Mouse (Mus musculus) R1 (cell line): ENCODE data around the gene Nt5dc2.

Experiments used
- DNase-seq: peaks from one replicate; pipeline ENCODE4 v3.0.0-alpha.2; 2018; ENCODE audit warnings: low read depth, low spot score

Gene Nt5dc2

DNA sequence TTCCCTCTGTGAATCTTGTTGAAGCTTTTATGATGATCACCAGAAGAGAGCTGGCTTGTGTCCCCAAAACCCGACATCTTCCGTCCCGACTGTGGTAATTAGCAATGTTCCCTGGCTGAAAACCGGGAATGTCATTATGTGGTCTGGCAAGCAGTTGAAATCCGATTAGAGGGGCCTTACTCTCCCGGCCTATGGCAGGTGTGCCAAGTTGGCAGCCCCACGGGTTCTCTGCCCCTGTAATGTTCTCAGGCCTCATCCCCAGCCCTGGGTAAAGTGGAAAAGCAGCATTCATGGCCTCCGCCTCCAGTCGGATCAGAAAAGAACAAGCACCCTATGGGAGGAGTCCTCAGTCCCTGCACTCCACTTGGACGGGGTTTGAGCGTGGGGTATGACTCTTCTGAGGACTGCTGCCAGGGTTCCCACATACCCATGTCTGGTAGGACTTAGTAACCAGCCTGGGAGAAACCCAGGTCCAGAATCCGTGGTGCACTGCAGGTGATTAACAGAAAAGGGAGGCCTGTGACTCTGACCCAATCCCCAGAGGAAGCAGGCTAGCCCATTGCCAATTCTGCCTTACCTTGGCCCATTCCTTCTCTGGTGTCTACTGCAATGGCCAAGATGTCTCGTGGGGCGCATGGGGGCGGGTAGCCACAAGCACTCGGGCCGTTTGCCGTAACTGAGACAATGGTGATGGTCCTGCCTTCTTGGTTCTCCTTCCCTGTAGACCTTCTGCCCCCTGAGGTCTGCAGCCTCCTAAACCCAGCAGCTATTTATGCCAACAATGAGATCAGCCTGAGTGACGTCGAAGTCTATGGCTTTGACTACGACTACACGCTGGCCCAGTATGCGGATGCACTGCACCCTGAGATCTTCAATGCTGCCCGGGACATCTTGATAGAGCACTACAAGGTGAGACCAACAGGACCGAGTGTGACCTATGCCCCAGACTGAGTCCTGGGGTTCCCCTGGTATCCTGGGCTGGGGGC lies 3.5 kb downstream of the Nt5dc2 start:
- no peak for DNase-seq

DNA sequence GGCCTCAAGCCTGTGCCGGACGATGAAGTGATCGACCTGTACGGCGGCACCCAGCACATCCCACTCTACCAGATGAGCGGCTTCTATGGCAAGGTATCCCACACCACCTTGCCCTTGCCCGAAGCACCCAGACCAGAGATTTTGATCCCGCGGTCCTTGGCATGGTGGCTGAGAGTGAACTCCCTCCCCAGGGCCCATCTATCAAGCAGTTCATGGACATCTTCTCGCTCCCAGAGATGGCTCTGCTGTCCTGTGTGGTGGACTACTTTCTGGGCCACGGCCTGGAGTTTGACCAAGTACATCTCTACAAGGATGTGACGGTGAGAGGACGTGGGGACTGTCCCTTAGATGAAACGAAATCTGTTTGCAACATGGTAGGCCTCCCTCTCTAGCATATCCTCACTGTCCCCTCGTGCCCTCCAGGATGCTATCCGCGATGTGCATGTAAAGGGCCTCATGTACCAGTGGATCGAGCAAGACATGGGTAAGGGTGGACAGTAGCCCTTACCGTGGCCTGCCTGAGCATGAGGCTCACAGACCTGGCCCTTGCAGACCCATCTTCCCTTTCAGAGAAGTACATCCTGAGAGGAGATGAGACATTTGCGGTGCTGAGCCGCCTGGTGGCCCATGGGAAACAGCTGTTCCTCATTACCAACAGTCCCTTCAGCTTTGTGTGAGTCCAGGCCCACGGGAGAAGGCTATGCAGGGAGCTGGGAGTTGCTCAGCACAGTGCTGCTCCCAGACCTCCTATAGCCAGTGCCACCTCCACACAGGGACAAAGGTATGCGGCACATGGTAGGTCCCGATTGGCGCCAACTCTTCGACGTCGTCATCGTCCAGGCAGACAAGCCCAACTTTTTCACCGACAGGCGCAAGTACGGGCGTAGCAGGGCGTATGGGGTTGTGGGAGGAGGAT lies 4.9 kb downstream of the Nt5dc2 start:
- DNase-seq = no peak

DNA sequence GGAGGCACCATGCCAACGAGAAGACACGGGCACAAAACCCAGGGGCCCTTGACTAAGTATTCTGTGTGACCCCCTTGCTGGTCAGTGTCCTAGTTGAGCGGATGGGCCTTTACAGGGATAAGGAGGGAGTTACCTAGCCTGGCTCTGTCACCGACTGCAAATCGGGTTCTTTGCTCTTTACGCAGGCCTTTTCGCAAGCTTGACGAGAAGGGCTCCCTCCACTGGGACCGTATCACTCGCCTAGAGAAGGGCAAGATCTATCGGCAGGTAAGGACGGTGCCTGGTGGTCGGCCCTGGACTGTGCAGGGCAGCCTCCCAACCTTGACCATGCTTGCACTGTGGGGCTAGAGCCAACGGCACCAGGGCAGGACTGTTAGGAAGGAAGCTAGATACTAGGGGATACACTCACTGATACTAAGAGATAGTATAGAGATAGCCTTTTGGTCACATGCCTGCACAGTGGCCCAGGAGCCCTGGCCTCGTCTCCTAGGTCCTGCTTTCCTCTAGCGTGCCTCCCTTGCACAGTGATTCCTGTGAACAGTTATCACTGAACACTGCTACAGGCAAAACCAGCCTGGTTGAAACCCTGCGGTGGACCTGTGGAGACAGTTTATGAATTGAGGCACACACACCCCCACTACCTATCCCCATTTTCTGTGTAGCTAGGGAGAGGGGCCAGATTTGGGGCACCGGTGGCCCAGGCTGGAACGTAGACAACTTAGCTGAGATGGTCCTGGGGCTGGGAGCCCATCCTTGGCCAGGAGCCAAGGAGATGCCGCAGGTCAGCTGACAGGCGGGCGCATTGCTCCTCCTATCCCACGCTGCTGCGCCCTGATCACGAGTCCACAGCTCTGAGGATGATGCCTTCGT lies 5.8 kb downstream of the Nt5dc2 start:
- no peak for DNase-seq

DNA sequence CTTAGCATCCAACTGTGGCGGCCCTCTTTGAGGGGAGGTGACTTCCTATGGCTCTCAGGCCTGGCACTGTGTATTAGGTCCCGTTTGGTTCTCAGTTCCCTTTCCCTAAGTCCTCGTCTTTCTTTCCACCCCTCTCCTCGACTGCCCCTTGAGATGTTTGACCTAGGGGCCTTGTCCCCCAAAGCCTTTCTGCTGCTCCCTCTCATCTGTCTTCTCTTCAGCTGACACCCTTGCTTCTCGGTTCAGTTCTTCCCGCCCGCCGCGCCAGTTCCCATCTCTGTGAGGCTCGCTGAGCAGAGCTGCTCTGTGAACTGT lies 6.4 kb downstream of the Nt5dc2 start:
- DNase-seq = no peak

DNA sequence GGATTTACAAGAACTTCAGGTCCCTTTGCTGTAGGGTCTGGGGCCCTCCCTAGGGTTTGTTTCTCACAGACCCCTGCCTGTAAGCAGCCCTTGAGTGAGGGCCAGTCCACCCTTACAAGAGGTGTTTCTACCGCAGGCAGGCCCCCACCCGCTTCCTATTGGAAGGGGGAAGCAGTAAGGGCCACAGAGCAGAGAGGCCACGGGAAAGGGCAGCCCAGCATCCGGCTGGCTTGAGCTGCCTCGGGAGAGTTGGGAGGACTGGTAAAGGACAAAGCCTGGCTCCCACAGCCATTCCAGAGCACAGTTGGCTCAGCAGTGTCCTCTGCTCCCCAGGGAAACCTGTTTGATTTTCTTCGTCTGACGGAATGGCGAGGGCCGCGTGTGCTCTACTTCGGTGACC lies 6.9 kb downstream of the Nt5dc2 start:
- DNase-seq = no peak

DNA sequence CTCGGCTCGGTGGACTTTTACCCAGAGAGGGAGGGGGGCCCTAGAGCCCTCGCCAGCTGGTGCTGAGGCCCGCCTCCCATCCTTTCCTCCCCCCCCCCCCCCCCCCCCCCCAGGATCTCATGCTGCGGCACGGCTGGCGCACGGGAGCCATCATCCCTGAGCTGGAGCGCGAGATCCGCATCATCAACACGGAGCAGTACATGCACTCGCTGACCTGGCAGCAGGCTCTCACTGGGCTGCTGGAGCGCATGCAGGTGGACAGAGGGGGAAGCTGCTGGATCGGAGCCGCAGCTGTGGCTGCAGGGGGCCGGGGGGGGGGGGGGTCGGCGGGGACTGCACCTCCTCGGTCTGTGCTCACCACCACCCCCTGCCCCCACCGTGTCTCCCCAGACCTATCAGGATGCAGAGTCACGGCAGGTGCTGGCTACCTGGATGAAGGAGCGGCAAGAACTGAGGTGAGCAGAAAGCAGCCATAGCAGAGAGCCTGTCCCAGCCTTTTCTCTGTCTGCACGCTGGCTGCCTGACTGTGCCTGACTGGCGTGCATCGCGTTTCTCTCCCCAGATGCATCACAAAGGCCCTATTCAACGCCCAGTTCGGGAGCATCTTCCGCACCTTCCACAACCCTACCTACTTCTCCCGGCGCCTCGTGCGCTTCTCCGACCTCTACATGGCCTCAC lies 7.5 kb downstream of the Nt5dc2 start:
- peak; percentile 85 for DNase-seq

DNA sequence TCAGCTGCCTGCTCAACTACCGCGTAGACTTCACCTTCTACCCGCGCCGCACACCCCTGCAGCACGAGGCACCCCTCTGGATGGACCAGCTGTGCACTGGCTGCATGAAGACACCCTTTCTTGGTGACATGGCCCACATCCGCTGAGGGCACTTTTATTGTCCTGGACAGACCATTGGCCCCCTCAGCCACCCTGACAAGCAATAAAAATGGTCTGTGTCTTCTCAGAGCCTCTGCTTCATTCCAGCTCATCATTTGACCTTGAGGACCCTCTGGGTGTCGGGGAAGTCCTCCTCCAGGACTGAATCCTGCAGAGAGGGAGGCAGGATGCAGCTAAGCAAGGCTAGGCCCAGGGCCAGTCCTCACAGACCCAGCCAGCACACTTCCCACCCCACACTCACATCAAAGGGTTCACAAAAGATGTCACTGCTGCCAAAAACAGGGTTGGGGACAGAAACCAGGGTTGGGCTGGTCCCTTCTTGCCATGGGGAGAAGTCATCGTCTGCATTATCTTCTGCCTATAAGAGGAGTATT lies 8.1 kb downstream of the Nt5dc2 start:
- peak; percentile 16 for DNase-seq

DNA sequence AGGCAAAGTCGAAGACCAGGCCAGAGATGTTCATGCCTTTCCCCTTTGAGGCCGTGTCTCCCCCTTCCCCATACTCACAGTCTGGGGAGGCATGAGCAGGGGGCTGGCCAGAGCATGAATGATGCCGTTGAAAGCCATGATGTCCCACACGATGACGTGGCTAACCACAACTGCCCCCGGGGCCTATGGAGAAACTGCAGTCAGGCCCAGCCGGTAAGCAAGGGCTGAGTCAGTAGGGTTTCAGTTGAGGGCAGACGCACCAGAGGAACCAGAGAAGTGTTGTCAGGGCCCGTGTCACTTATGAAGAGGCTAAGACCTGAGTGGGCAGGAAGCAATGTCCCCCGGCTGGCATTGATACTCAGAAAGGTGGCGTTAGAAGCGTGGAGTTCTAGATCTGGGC lies 8.8 kb downstream of the Nt5dc2 start:
- DNase-seq = no peak

DNA sequence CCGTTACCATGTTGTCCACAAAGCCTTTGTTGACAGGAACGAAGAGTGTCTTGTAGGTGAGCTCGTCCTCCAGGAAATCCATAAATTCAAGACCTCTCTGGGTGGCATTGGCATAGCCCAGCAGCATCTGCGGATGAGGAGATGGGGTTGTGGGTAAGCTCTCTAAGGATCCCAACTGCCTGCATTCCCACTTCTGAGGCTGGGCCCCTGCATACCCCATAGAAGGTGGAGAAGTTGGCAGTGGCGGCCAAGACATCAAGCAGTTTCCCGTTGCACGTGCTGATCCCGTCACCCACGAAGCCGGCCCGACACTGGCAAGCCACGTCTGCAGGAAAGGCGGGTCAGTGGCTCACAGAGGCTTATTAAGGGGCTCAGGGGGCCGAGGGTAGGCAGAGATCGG lies 9.3 kb downstream of the Nt5dc2 start:
- no peak for DNase-seq

DNA sequence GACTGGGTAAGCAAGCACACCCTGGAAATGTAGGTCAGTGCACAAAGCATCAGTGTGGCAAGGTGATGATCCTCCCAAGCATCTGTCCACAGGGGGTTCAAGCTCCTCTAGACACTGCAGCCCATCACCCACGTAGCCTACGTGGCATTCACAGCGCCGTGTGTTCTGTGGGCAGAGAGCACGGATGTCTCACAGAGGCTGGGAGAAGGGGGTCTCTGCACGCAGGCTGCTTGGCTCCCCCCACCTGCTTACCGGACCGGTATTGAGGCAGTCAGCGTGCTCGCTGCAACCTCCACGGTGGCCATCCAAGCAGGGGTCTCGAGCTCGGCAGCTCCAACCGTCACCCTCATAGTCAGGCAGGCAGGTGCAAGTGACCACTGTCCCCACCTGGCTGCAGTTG lies 10.2 kb downstream of the Nt5dc2 start:
- DNase-seq = no peak

DNA sequence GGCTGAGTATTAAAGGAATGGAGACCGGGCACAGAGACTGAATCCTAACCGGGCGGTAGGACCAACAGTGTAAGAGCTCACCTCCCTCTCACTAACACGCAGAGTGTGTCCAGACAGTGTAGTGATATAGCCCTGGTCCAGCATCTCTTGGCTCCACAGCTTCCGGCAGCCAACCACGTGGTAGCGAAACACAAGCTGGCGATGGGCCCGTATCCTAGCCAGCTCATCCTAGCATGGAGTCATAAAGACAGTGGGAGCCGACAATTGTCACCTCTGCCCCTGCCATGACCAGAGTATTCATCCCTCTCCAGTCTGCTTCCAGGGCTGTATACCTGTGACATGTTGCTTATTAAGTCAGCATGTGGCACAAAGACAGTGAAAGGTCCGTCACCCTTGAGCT lies 14.8 kb downstream of the Nt5dc2 start:
- no peak for DNase-seq

DNA sequence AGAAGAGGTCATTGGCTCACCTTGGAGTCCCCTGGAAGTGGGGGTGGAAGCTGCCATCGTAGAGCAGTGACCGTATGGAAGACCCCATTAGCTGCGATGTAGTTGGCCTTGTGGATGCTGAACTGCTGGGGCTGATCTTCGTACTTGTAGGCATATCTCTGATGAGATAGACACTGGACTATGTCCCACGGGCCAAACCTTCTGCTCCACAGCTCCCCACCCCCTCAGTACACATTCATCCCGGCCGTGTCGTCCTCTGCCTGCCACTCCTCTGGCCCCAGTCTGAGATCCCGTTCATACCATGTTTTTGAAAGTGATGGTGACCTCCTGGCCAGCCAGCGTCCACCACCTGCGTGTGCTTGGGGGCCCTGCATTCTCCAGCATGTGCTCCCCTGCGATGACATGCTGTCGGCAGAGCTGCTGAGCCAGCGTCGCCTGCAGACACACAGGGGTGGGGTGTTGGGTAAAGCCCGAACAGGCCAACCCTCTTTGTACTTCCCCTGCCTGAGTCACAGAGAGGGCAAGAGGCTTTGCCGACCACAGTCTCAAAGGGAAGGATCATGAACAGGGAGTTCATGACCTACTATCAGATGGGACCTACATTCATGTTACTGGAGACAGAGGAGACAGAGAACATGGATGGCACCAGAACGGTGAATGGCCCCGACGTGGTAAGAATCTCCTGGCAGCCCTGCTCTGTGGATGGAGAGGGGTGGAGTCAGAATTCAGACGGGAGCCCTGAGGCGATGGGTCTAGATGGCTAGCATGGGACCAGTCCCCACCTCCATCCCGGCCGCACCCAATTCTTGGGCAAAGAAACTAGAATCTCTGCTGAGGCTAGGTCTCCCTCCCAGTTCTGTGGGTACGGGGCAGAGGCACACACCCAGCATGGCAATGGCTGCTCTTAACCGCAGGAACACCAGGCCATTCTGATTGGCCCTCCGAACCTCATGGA lies 29.6 kb downstream of the Nt5dc2 start:
- DNase-seq = no peak

DNA sequence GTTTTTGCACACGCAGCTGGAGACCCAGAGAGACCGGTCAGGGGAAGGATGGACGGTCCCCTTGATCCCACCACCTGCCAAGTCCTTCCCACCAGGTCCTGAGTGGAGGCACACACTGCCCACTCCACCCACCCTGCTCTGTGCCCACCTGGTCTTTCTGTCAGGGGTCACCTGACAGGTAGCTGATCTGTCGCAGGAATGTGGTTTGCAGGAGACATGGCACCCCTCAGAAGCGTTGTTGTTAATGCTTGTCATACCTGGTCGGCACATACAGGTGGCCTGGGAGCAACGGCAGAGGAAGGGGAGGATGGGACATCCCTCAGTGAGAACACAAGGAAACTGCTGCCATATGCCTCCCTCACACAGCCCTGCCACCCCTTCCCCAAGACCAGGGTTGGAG lies 30.3 kb downstream of the Nt5dc2 start:
- no peak for DNase-seq

DNA sequence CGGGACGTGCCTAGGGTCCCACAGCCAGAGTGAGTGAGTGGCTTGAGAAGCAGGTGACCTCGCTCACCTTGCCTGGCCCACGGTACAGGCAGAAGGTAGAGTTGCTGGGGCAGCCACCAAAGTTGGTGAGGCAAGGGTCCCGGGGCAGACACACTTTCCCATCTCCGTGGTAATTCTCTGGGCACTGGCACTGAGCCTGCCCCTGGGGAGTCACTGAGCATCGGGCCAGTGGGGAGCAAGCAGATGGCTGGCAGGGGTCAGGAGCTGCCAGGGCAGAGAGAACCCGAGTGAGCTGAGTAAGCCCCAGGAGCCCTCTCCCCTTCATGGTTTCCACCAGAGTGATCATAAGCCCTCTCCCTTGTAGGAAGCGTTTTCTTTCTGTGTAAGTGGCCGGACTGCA lies 30.8 kb downstream of the Nt5dc2 start:
- no peak for DNase-seq

DNA sequence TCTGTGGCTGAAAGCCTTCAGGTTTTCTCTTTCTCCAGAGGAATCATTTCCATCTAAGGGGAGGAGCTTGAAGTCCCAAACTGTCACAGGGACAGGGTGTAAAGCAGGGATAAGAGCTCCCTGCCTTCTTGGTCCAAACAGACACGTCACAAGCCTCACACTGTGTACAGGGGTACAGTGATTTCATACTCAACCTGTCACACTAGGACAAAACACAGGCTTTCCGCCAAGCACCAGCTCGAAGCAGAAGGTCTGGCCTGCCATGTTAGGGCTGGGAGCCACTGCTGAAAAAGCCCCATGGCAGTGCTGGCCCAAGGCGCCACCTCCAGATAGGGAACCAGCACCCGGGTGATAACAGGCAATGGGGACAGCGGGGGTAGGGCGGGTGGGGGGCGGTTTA lies 33.2 kb downstream of the Nt5dc2 start:
- DNase-seq = no peak

DNA sequence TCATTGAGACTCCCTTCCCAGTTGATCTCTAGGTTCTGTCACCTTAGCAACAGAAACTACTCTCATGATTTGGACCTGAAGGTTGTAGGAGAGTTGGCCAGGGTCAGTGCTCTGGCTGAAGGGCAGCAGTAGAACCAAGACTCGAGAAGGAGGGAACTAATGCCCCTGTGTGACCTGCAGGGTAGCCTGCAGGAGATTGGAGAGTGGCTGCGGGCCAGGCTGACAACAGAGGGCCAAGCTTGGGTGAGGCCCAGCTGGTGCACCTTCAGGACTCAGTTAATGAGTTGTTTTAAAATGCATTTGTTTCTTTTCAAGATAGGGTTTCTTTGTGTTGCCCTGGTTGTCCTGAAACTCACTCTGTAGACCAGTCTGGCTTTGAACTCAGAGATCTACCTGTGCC lies 34.2 kb downstream of the Nt5dc2 start:
- no peak for DNase-seq

DNA sequence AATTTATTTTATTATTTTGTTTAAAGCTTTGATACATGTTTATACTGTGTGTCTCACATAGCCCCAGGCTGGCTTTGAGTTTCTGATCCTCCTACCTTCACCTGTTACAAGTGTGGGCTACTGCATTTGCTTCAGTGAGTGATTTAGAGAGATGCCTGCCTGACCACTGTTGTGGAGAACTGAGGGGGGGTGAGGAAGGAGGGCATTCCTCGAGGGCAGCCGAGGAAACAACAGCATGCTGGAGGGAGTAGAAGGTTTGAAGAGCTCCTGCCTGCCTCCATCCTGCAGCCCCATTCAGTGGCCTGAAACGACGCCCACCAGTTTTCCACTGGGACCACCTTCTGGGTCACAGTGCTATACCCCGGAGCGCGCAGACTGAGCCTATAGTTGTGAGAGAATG lies 34.6 kb downstream of the Nt5dc2 start:
- no peak for DNase-seq

DNA sequence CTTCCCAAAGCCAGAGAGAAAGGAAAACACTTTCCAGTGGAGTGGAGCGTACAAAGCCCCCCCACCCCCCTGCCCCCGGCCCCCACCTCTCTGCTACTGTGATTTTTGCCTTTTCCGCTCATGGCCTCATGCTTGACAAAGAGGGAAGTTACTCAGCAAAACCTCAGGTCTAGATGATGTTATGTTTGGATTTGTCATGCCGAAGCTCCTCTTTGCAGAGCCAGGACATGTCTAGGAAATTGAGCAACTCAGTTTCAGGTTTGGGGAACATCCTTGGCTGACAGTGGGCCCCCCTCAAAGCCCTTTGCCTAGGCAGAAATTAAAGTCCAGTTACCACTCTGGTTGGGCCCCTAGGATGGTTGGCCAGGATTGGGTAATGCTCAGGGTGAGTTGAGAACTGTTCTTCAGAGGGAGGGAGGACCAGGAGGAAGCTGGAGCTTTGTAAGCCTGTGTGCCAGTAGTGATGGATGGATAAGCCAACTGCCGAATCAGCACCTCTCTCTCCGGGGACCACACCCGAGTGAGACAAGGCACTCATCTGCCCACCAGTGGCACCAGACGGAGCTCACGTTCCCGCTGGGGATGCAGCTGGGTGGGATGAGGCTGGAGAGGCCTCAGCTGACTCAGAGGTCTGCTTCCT lies 35.3 kb downstream of the Nt5dc2 start:
- no peak for DNase-seq

DNA sequence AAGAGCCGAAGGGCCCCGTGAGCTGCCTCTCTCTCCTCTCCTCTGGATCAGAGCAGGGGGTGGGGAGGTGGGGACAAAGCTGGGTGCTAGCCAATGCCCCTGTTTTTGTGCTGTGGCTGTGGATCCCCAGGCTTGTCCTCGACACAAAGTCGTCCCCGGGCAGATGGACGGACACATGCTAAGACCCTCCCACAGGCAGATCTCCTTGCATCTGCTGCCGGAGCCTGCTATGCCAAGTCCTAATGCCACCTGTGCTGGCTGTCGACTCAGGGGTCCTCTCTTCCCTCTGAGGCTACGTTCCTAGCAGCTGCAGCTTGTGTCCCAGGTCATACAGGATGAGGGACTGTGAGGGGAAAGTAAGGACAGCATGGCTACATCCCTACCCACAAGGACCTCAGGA lies 36.0 kb downstream of the Nt5dc2 start:
- no peak for DNase-seq
